Mouse (Mus musculus) neural tube, embryonic 11.5 days (tissue): ENCODE measurements at regions not wholly inside any gene's neighbourhood (a gene's known extent, or its start where the extent isn't known, plus 50 kb on each side); places are given as distances from the start of the nearest gene placed in this dataset.

Experiments used
- ATAC-seq: fragments of 200-750 bp; cut with Nextera tagmentation; 2 replicates; pipeline ENCODE4 v1.8.0; 2017; ENCODE audit warnings: moderate number of reproducible peaks, mild to moderate bottlenecking, moderate TSS enrichment, moderate library complexity; ENCODE audit not compliant: insufficient read depth, low FRiP score, low TSS enrichment
- DNase-seq: peaks from one replicate; pipeline ENCODE4 v3.0.0-alpha.2; 2015; ENCODE audit warnings: low spot score
- H3K27ac ChIP-seq: fragments of 300-500 bp; sonication (generic); 2 replicates; pipeline ENCODE4 v1.5.1; 2014; ENCODE audit warnings: low read depth, mild to moderate bottlenecking, low read length
- H3K27me3 ChIP-seq: fragments of 300-500 bp; sonication (generic); 2 replicates; pipeline ENCODE4 v1.6.1; 2014; ENCODE audit warnings: mild to moderate bottlenecking, low read length, mixed read lengths; ENCODE audit not compliant: control insufficient read depth, insufficient read depth
- H3K36me3 ChIP-seq: fragments of 300-500 bp; sonication (generic); 2 replicates; pipeline ENCODE4 v1.6.1; 2014; ENCODE audit warnings: mild to moderate bottlenecking, low read length, moderate library complexity, mixed read lengths; ENCODE audit not compliant: control insufficient read depth, insufficient read depth
- H3K4me1 ChIP-seq: fragments of 300-500 bp; sonication (generic); 2 replicates; pipeline ENCODE4 v1.6.1; 2014; ENCODE audit warnings: low read length, mixed read lengths; ENCODE audit not compliant: control insufficient read depth, insufficient read depth
- H3K4me2 ChIP-seq: fragments of 300-500 bp; sonication (generic); 2 replicates; pipeline ENCODE4 v1.6.1; 2014; ENCODE audit warnings: low read depth, mild to moderate bottlenecking, moderate library complexity
- H3K4me3 ChIP-seq: fragments of 300-500 bp; sonication (generic); 2 replicates; pipeline ENCODE4 v1.5.1; 2014; ENCODE audit warnings: low read depth, low read length
- H3K9ac ChIP-seq: fragments of 300-500 bp; sonication (generic); 2 replicates; pipeline ENCODE4 v1.6.1; 2014; ENCODE audit warnings: mild to moderate bottlenecking, low read length
- H3K9me3 ChIP-seq: fragments of 300-500 bp; sonication (generic); 2 replicates; pipeline ENCODE4 v1.6.1; 2016; ENCODE audit warnings: low read length; ENCODE audit not compliant: control insufficient read depth
- WGBS: fragments of 180-500 bp; shearing (Covaris S2); extraction: QIAGEN DNeasy Blood & Tissue Kit; methylation state at CpG from one replicate; pipeline ENCODE4 v1.1.7; 2014; 5-methylcytosine and 5-hydroxymethylcytosine counted together

DNA sequence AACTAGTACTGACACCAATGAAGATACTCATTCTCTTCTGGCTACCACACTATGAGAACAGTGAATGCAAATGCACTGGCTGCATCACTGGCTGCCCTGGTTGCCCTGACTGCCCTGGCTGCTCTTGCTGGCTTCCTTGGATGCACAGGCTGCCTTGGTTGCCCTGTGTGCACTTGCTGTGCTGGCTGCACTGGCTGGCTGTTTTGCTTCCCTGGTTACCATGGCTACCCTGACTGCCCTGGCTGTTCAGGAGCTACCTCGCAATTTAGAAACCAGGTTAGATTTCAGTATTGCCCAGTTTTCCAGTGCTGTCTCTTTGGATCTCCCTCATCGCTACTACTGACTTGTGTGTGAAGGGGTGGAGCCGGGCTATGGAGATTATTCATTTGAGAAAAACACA lies 175.7 kb downstream of the Fat4 start:
- Histone ChIP-seq H3K4me2 (no peak overlapping the region), H3K27ac (no peak overlapping the region), H3K4me3 (no peak overlapping the region), H3K9me3 (no peaks in the 10 kb centered on the region), H3K36me3 (no peaks in the 10 kb centered on the region), H3K9ac (no peak overlapping the region), H3K4me1 (no peaks in the 10 kb centered on the region), H3K27me3 (no peaks in the 10 kb centered on the region)
- DNase-seq (no peak), ATAC-seq (no peak)
- 79% methylated on average over 3 of the region's 3 CpGs for WGBS

DNA sequence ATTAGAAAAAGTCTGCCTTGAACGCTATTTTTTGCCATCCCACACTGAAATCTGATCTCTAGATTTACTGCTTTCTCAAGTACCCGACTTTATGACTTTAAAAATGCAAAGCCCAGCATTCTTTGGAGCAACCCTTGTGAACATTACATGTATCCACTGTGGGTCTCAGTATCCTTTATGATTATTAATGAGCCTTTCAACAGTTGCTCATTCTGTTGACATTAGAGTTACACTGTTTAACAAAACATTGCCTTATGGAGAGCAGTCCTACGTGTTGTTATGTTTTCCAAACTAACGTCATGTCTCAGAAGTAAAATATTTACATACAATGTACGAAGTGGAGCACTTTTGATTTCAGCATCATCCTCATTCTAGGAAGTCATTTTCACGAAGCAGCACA lies 178.7 kb downstream of the Fat4 start:
- WGBS: 79% methylated on average over 6 of the region's 6 CpGs
- Histone ChIP-seq H3K36me3 (no peaks in the 10 kb centered on the region), H3K9me3 (no peaks in the 10 kb centered on the region), H3K4me2 (no peak overlapping the region), H3K27me3 (no peaks in the 10 kb centered on the region), H3K9ac (no peak overlapping the region), H3K4me3 (no peak overlapping the region), H3K4me1 (no peaks in the 10 kb centered on the region), H3K27ac (no peak overlapping the region)
- ATAC-seq (no peak), DNase-seq (no peak)

DNA sequence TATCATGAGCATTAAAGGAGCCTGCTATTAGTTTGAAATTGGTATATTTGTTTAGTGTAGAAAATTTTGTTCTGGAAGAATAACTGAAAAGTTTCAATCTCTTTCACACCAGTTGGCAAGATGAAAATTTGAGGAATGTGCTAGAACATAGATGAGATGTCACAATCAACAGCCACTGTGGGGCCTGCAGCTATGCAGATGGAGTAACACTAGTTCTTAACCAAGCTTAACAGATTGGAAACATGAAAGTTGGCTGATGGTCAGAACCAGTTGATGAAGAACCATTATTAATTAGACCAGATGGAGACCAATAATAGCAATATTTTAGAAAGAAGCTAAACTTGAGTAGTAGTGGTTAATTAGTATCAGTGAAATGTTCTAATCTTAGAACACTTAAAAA lies 182.3 kb downstream of the Fat4 start:
- Histone ChIP-seq H3K9ac (no peak overlapping the region), H3K27me3 (no peaks in the 10 kb centered on the region), H3K36me3 (no peaks in the 10 kb centered on the region), H3K9me3 (no peaks in the 10 kb centered on the region), H3K4me1 (no peaks in the 10 kb centered on the region), H3K27ac (no peak overlapping the region), H3K4me3 (no peak overlapping the region), H3K4me2 (no peak overlapping the region)
- ATAC-seq: no peak
- no peak for DNase-seq

DNA sequence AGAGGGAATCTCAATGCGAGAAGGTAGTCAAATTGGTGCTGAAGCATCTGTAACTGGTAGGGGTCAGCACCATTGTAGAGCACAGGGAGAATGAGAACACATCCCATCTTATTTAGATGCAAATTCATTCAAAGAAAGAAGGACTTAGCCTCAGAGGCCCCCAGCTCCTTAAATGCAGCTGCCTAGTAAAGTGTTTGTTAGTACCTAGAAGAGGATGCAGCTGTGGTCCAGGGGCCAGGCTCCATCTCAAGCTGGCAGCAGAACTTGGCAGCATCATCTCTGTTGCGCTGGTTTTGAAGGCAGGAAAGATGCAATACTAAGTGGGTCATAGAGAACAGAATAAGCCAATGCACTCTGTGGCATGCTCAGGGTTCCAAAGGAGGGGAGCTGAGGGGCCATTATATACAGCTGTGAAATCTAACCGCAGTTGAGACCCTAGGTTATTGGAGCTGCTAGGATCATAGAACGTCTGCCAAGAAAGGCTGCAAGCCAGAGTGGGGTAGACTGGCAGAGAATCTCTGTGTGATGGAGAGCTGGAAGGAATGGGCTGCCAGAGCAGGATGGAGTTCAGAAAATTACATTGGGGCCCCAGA lies 196.0 kb downstream of the Fat4 start:
- 59% methylated on average over 4 of the region's 4 CpGs for WGBS
- no peak for DNase-seq
- H3K27ac ChIP-seq: no peak overlapping the region

DNA sequence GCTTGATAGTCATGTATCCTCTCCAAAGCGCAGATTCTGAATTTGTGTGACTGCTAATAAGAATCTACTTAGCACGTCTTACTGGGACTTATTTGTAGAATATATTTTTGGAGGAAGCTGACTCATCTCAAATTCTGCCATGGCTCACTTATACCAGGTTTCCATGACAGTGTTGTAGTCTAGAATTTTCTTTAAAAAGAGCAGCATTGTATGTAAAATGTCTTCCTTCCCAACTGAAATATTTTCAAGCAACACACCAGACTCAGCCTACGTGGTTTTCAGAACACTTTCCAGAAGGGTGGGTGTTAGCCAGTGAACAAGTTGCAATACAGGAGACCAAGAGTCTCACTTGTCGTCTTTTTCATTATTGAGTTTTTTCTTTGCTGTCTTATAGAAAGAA lies 202.2 kb downstream of the Fat4 start:
- H3K4me3 ChIP-seq: no peak overlapping the region
- DNase-seq (no peak), ATAC-seq (no peak)
- no peaks in the 10 kb centered on the region for H3K4me1 ChIP-seq
- WGBS: 94% methylated on average over 4 of the region's 4 CpGs
- no peak overlapping the region for H3K4me2 ChIP-seq
- H3K9ac ChIP-seq: no peak overlapping the region
- no peaks in the 10 kb centered on the region for H3K36me3 ChIP-seq
- H3K9me3 ChIP-seq: no peaks in the 10 kb centered on the region
- no peaks in the 10 kb centered on the region for H3K27me3 ChIP-seq
- H3K27ac ChIP-seq: no peak overlapping the region

More for the DNA sequence above, 196.0 kb downstream of the Fat4 start:
- no peaks in the 10 kb centered on the region for H3K27me3 ChIP-seq
- no peaks in the 10 kb centered on the region for H3K4me1 ChIP-seq
- no peaks in the 10 kb centered on the region for H3K9me3 ChIP-seq
- H3K36me3 ChIP-seq: no peaks in the 10 kb centered on the region
- no peak for ATAC-seq
- no peak overlapping the region for H3K9ac ChIP-seq
- H3K4me2 ChIP-seq: no peak overlapping the region
- no peak overlapping the region for H3K4me3 ChIP-seq

DNA sequence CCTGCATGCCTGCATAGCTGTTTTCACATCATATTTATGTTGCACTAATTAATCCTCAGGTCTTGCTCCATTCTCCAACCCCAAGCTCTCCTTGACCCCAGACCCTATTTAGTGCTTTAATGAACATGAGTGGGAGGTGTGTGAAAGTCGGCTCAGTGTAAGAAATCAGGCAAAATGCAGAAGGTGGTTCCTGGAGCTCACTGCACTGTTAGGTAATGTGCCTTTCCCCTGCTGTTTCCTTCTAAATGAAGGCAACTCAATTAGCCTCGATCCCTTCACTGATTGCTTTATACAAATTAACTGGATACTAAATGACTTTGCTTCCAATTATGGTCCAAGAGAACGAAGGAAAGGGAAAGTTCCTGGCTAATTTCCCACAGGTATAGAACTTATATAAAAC lies 215.6 kb downstream of the Fat4 start:
- Histone ChIP-seq H3K36me3 (no peaks in the 10 kb centered on the region), H3K4me2 (no peak overlapping the region), H3K9me3 (no peaks in the 10 kb centered on the region), H3K27me3 (no peaks in the 10 kb centered on the region), H3K9ac (no peak overlapping the region), H3K27ac (no peak overlapping the region), H3K4me1 (no peaks in the 10 kb centered on the region), H3K4me3 (no peak overlapping the region)
- 86% methylated on average over 3 of the region's 3 CpGs for WGBS
- ATAC-seq: no peak
- no peak for DNase-seq

DNA sequence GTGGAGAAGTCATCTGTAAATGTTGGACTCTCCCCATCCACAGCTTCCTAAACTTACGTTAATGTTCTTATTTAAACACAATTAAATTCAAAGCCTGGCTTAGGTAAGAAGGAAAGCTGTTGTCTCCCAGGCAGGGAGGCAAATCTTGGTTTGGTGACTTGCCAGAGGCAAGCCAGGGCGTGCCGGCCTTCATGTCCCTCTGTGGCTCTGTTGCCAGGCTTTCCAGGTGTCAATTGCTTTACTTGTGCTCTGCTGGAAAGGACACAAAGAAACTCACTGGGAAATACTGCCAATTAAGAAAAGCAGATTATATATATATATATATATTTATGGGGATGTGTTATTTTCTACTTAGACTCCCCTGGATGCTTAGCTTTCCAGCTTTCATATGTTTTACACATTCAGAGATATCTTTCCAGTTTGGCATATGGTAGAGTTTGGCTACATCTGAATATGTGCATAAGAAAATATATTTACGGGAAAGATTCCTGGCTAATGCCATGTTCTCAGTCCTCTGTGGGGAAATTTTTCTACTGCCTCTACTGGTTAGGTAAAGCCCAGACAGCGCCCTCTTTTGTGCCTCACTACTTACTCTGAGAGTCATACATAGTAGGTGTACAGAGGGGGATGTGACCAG lies 223.1 kb downstream of the Fat4 start:
- no peaks in the 10 kb centered on the region for H3K27me3 ChIP-seq
- no peaks in the 10 kb centered on the region for H3K4me1 ChIP-seq
- H3K9me3 ChIP-seq: no peaks in the 10 kb centered on the region
- 89% methylated on average over 5 of the region's 5 CpGs for WGBS
- H3K4me2 ChIP-seq: no peak overlapping the region
- no peak overlapping the region for H3K27ac ChIP-seq
- ATAC-seq (no peak), DNase-seq (no peak)
- H3K36me3 ChIP-seq: no peaks in the 10 kb centered on the region
- no peak overlapping the region for H3K9ac ChIP-seq
- H3K4me3 ChIP-seq: no peak overlapping the region

DNA sequence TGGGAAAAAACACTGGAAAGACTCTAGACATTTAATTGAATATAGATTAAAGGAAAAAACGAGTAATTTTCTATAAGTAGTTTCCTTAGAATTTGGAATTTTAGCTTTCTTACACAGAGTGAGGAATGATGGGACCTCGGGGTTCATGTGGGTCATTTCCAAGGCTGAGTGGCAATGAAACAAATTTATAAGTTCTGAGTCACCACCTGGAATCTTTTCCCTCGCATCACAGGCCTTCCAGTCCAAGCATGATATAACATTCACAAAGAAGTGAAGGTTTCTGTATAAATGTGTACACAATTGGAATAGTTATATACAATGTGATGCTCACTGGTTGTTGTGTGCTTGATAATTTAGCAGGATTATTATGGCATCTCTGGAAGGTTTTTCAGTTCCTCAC lies 227.3 kb downstream of the Fat4 start:
- Histone ChIP-seq H3K36me3 (no peaks in the 10 kb centered on the region), H3K9ac (no peak overlapping the region), H3K27me3 (no peaks in the 10 kb centered on the region), H3K9me3 (0 out of 2 replicates have a peak, but pooled peaks cover 4% of the 10 kb centered on the region), H3K4me3 (no peak overlapping the region), H3K27ac (no peak overlapping the region), H3K4me2 (no peak overlapping the region), H3K4me1 (no peaks in the 10 kb centered on the region)
- DNase-seq (no peak), ATAC-seq (no peak)
- WGBS: 88% methylated on average over 3 of the region's 3 CpGs

DNA sequence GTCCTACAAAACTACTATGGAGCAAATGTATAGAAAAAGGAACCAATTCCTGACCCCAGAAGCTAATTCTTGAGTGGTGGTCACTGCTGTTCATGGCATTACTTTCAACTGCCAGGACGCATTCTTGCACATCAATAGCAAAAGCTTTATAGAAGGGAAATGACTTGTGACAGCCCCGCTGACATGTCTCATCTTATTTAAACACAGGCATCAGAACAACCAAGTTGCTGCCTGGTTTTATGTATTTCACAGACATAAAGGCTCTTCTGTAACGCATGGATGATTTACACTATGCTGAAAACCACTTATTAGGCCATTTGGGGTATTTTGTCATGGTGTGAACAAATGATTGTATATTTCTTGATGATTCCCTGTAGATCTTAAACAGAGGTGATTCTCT lies 228.1 kb downstream of the Fat4 start:
- Histone ChIP-seq H3K36me3 (no peaks in the 10 kb centered on the region), H3K27ac (no peak overlapping the region), H3K9me3 (0 out of 2 replicates have a peak, but pooled peaks cover 4% of the 10 kb centered on the region), H3K4me1 (no peaks in the 10 kb centered on the region), H3K27me3 (no peaks in the 10 kb centered on the region), H3K9ac (no peak overlapping the region), H3K4me2 (no peak overlapping the region), H3K4me3 (no peak overlapping the region)
- no peak for ATAC-seq
- 75% methylated on average over 3 of the region's 3 CpGs for WGBS
- DNase-seq: no peak
